Mouse (Mus musculus): ENCODE measurements around the gene Klhl11. TPM values are rescaled to one million over a fixed set of nuclear protein-coding genes. Genes with fewer than 3 reads are reported as not detected.

Gene Klhl11
- total and polyA plus RNA-seq, 3 experiments, result 11.5 to 34.7 TPM; not detected in 1

- no peak for DNase-seq (ENCODE audit: low read depth, low spot score)
- Histone ChIP-seq H3K27me3 (ENCODE audit: control insufficient read depth in 1 of 2, insufficient read depth in 2 of 2, low read length in 2 of 2) (no peaks in the 10 kb centered on the region), H3K4me3 (ENCODE audit: control insufficient read depth in 1 of 2, insufficient read depth in 1 of 2, low read depth in 2 of 2, low read length in 2 of 2) (no peak overlapping the region), H3K36me3 (ENCODE audit: control insufficient read depth in 1 of 2, insufficient read depth in 2 of 2, low read length in 2 of 2) (peaks cover 0 to 53% of the 10 kb centered on the region in 2 experiments; a peak in 2 of 4 replicates), H3K4me1 (ENCODE audit: control insufficient read depth in 1 of 2, insufficient read depth in 2 of 2, low read length in 2 of 2) (no peaks in the 10 kb centered on the region), H3K79me2 (ENCODE audit: control insufficient read depth, insufficient read depth, low read length, poor library complexity) (no peaks in the 10 kb centered on the region), H3K9ac (ENCODE audit: control insufficient read depth, low read depth, low read length, poor library complexity, severe bottlenecking) (no peak overlapping the region), H3K27ac (ENCODE audit: control insufficient read depth, low read depth, low read length) (no peak overlapping the region), H3K9me3 (replicated peaks; ENCODE audit: insufficient read depth, low read length) (no peaks in the 10 kb centered on the region)
- TF ChIP-seq SMC3 (IDR thresholded peaks at IDR 0.05; ENCODE audit: low read depth, low read length) (no peak), CTCF (IDR thresholded peaks at IDR 0.05 in 2 of 3, conservative IDR thresholded peaks at IDR 0.05 in 1 of 3; ENCODE audit: control insufficient read depth in 1 of 3, insufficient read depth in 1 of 3, low read depth in 2 of 3, low read length in 3 of 3, poor library complexity in 1 of 3, severe bottlenecking in 1 of 3) (no peak), TAL1 (IDR thresholded peaks at IDR 0.05; ENCODE audit: low read length) (no peak), ZNF384 (IDR thresholded peaks at IDR 0.05; ENCODE audit: low read depth, low read length) (no peak), USF2 (IDR thresholded peaks at IDR 0.05; ENCODE audit: borderline replicate concordance in 1 of 2, insufficient read depth in 1 of 2, low read depth in 1 of 2, low read length in 2 of 2) (no peak), KAT2A (conservative IDR thresholded peaks at IDR 0.05; ENCODE audit: low read depth, low read length) (no peak)
These were observed 43.2 kb upstream of the Klhl11 start for GRCm38 (mm10) chr11:100515789-100516188.

- no peak for TF ChIP-seq MYC (IDR thresholded peaks at IDR 0.05; ENCODE audit: low read depth, low read length)
- no peak for TF ChIP-seq USF2 (IDR thresholded peaks at IDR 0.05; ENCODE audit: borderline replicate concordance in 1 of 2, insufficient read depth in 1 of 2, low read depth in 1 of 2, low read length in 2 of 2)
- no peak for TF ChIP-seq MAZ (IDR thresholded peaks at IDR 0.05; ENCODE audit: low read depth, low read length)
- no peaks in the 10 kb centered on the region for H3K9me3 ChIP-seq (replicated peaks; ENCODE audit: insufficient read depth, low read length)
- no peaks in the 10 kb centered on the region for H3K79me2 ChIP-seq (ENCODE audit: control insufficient read depth, insufficient read depth, low read length, poor library complexity)
- H3K9ac ChIP-seq (ENCODE audit: control insufficient read depth, low read depth, low read length, poor library complexity, severe bottlenecking), result no peak overlapping the region
- H3K27me3 ChIP-seq (ENCODE audit: control insufficient read depth in 1 of 2, insufficient read depth in 2 of 2, low read length in 2 of 2), result no peaks in the 10 kb centered on the region
- H3K4me3 ChIP-seq (ENCODE audit: control insufficient read depth in 1 of 2, insufficient read depth in 1 of 2, low read depth in 2 of 2, low read length in 2 of 2), result no peak overlapping the region
- DNase-seq (ENCODE audit: low read depth, low spot score), result no peak
- H3K4me1 ChIP-seq (ENCODE audit: control insufficient read depth in 1 of 2, insufficient read depth in 2 of 2, low read length in 2 of 2), result no peaks in the 10 kb centered on the region
- H3K36me3 ChIP-seq (ENCODE audit: control insufficient read depth in 1 of 2, insufficient read depth in 2 of 2, low read length in 2 of 2), result peaks cover 0 to 56% of the 10 kb centered on the region in 2 experiments; a peak in 2 of 4 replicates
- H3K27ac ChIP-seq (ENCODE audit: control insufficient read depth, low read depth, low read length), result no peak overlapping the region
These were observed 42.5 kb upstream of the Klhl11 start for GRCm38 (mm10) chr11:100515061-100515460.

DNA sequence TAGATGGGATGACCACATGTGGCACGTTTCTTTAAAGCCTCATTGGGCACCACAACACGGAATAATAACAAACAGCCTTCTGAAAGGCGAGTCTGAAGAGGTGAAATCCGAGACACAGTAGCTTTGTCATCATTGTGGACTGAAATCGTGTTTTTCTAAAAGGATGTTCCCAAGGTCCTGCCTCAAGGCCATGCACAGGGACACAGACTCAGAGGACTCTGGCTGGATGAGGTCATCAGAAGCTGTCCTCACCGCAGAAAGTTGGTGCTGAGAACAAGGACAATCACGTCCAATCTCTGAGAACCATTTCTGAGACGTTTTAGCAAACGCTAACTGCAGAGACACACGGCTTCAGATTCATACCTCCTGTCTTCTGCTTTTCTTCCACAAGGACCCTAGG lies 41.2 kb upstream of the Klhl11 start:
- no peaks in the 10 kb centered on the region for H3K27me3 ChIP-seq (ENCODE audit: control insufficient read depth in 1 of 2, insufficient read depth in 2 of 2, low read length in 2 of 2)
- TF ChIP-seq JUND (IDR thresholded peaks at IDR 0.05; ENCODE audit: low read depth, low read length), result no peak
- TF ChIP-seq SMC3 (IDR thresholded peaks at IDR 0.05; ENCODE audit: low read depth, low read length), result no peak
- no peak for TF ChIP-seq RAD21 (IDR thresholded peaks at IDR 0.05; ENCODE audit: low read depth, low read length)
- no peak for TF ChIP-seq ZMIZ1 (IDR thresholded peaks at IDR 0.05; ENCODE audit: low read depth, low read length)
- no peak for TF ChIP-seq RCOR1 (IDR thresholded peaks at IDR 0.05; ENCODE audit: low read depth, low read length)
- H3K4me3 ChIP-seq (ENCODE audit: control insufficient read depth in 1 of 2, insufficient read depth in 1 of 2, low read depth in 2 of 2, low read length in 2 of 2), result no peak overlapping the region
- H3K4me1 ChIP-seq (ENCODE audit: control insufficient read depth in 1 of 2, insufficient read depth in 2 of 2, low read length in 2 of 2), result no peaks in the 10 kb centered on the region
- H3K79me2 ChIP-seq (ENCODE audit: control insufficient read depth, insufficient read depth, low read length, poor library complexity), result no peaks in the 10 kb centered on the region
- no peaks in the 10 kb centered on the region for H3K9me3 ChIP-seq (replicated peaks; ENCODE audit: insufficient read depth, low read length)
- DNase-seq (ENCODE audit: low read depth, low spot score), result no peak
- no peak overlapping the region for H3K9ac ChIP-seq (ENCODE audit: control insufficient read depth, low read depth, low read length, poor library complexity, severe bottlenecking)
- H3K36me3 ChIP-seq (ENCODE audit: control insufficient read depth in 1 of 2, insufficient read depth in 2 of 2, low read length in 2 of 2), result peaks cover 0 to 53% of the 10 kb centered on the region in 2 experiments; a peak in 2 of 4 replicates
- no peak overlapping the region for H3K27ac ChIP-seq (ENCODE audit: control insufficient read depth, low read depth, low read length)
